Mouse (Mus musculus): ENCODE data around the gene Fam104a. TPM values are rescaled to one million over a fixed set of nuclear protein-coding genes. Genes with fewer than 3 reads are reported as not detected.
"Not testable (repeated sequence)": the region's sequence is repeated elsewhere in the genome, so short reads cannot be mapped to it uniquely, and the experiment has no call there.

Fam104a gene
- polyA plus RNA-seq, 1 experiment from 2014 or later = 43.9 TPM

- 95% methylated on average over 11 of the region's 11 CpGs for WGBS
- H3K27me3 ChIP-seq (replicated peaks) = no peaks in the 10 kb centered on the region
- H3K4me1 ChIP-seq = peaks cover 5% of the 10 kb centered on the region; the same call in 1 of the 2 replicates
- no peak overlapping the region for H3K9ac ChIP-seq
- H3K27ac ChIP-seq (replicated peaks) = no peak overlapping the region
- H3K9me3 ChIP-seq = no peaks in the 10 kb centered on the region
- no peak overlapping the region for H3K4me3 ChIP-seq
- H3K4me2 ChIP-seq = no peak overlapping the region
- ATAC-seq (ENCODE audit: extremely low read depth, insufficient number of reproducible peaks, low FRiP score, low TSS enrichment) = no peak
- peaks cover 93% of the 10 kb centered on the region for H3K36me3 ChIP-seq
Measured at GRCm38 (mm10) chr11:113660940-113661339, 23.0 kb downstream of the Fam104a start.

- H3K4me3 ChIP-seq; H3K27me3 ChIP-seq (replicated peaks); H3K4me2 ChIP-seq; H3K27ac ChIP-seq (replicated peaks); H3K4me1 ChIP-seq; H3K9ac ChIP-seq; H3K9me3 ChIP-seq; ATAC-seq (ENCODE audit: extremely low read depth, insufficient number of reproducible peaks, low FRiP score, low TSS enrichment): not testable (repeated sequence)
- H3K36me3 ChIP-seq = peaks cover 98% of the 10 kb centered on the region
- 88% methylated on average over 3 of the region's 3 CpGs for WGBS
Measured at GRCm38 (mm10) chr11:113660213-113660612, 23.7 kb downstream of the Fam104a start.

- Histone ChIP-seq H3K9ac (no peak overlapping the region), H3K4me2 (no peak overlapping the region), H3K27ac (replicated peaks) (no peak overlapping the region), H3K4me1 (no peaks in the 10 kb centered on the region), H3K36me3 (peaks cover 100% of the 10 kb centered on the region), H3K4me3 (no peak overlapping the region), H3K9me3 (no peaks in the 10 kb centered on the region), H3K27me3 (replicated peaks) (no peaks in the 10 kb centered on the region)
- WGBS = 85% methylated on average over 4 of the region's 4 CpGs
- no peak for ATAC-seq (ENCODE audit: extremely low read depth, insufficient number of reproducible peaks, low FRiP score, low TSS enrichment)
Measured at GRCm38 (mm10) chr11:113658763-113659162, 25.2 kb downstream of the Fam104a start.

GRCm38 (mm10) chr11:113658319-113658718 is 25.6 kb downstream of the Fam104a start:
- no peak overlapping the region for H3K27ac ChIP-seq (replicated peaks)
- H3K4me2 ChIP-seq = no peak overlapping the region
- H3K27me3 ChIP-seq (replicated peaks) = no peaks in the 10 kb centered on the region
- H3K4me3 ChIP-seq = no peak overlapping the region
- no peak overlapping the region for H3K9ac ChIP-seq
- H3K9me3 ChIP-seq = no peaks in the 10 kb centered on the region
- 89% methylated on average over 8 of the region's 8 CpGs for WGBS
- H3K4me1 ChIP-seq = no peaks in the 10 kb centered on the region
- no peak for ATAC-seq (ENCODE audit: extremely low read depth, insufficient number of reproducible peaks, low FRiP score, low TSS enrichment)
- H3K36me3 ChIP-seq = peaks cover 100% of the 10 kb centered on the region

- no peaks in the 10 kb centered on the region for H3K27me3 ChIP-seq (replicated peaks)
- ATAC-seq (ENCODE audit: extremely low read depth, insufficient number of reproducible peaks, low FRiP score, low TSS enrichment) = no peak
- 67% methylated on average over 4 of the region's 4 CpGs for WGBS
Measured at GRCm38 (mm10) chr11:113657221-113657620, 26.7 kb downstream of the Fam104a start.

GRCm38 (mm10) chr11:113656511-113656932 is 27.4 kb downstream of the Fam104a start:
- peaks cover 100% of the 10 kb centered on the region for H3K36me3 ChIP-seq
- H3K27ac ChIP-seq (replicated peaks) = no peak overlapping the region
- ATAC-seq (ENCODE audit: extremely low read depth, insufficient number of reproducible peaks, low FRiP score, low TSS enrichment) = no peak
- H3K9ac ChIP-seq = no peak overlapping the region
- H3K4me1 ChIP-seq = no peaks in the 10 kb centered on the region
- 87% methylated on average over 8 of the region's 8 CpGs for WGBS
- H3K27me3 ChIP-seq (replicated peaks) = no peaks in the 10 kb centered on the region
- no peaks in the 10 kb centered on the region for H3K9me3 ChIP-seq
- H3K4me2 ChIP-seq = no peak overlapping the region
- no peak overlapping the region for H3K4me3 ChIP-seq

More at GRCm38 (mm10) chr11:113657221-113657620, 26.7 kb downstream of the Fam104a start:
- no peak overlapping the region for H3K4me3 ChIP-seq
- H3K4me2 ChIP-seq = no peak overlapping the region
- H3K27ac ChIP-seq (replicated peaks) = no peak overlapping the region
- no peak overlapping the region for H3K9ac ChIP-seq
- H3K4me1 ChIP-seq = no peaks in the 10 kb centered on the region
- no peaks in the 10 kb centered on the region for H3K9me3 ChIP-seq
- peaks cover 100% of the 10 kb centered on the region for H3K36me3 ChIP-seq

- peaks cover 83% of the 10 kb centered on the region for H3K36me3 ChIP-seq
- 80% methylated on average over 18 of the region's 18 CpGs for WGBS
- no peaks in the 10 kb centered on the region for H3K9me3 ChIP-seq
- H3K9ac ChIP-seq = no peak overlapping the region
- H3K27ac ChIP-seq (replicated peaks) = no peak overlapping the region
- H3K27me3 ChIP-seq (replicated peaks) = no peaks in the 10 kb centered on the region
- no peak overlapping the region for H3K4me3 ChIP-seq
- H3K4me2 ChIP-seq = no peak overlapping the region
- no peak for ATAC-seq (ENCODE audit: extremely low read depth, insufficient number of reproducible peaks, low FRiP score, low TSS enrichment)
- peaks cover 12% of the 10 kb centered on the region for H3K4me1 ChIP-seq
Measured at GRCm38 (mm10) chr11:113654561-113655270, 29.2 kb downstream of the Fam104a start.

GRCm38 (mm10) chr11:113654105-113654504 is 29.9 kb downstream of the Fam104a start:
- H3K36me3 ChIP-seq = peaks cover 77% of the 10 kb centered on the region
- WGBS = 92% methylated on average over 15 of the region's 15 CpGs
- no peak overlapping the region for H3K9ac ChIP-seq
- H3K4me2 ChIP-seq = no peak overlapping the region
- H3K9me3 ChIP-seq = no peaks in the 10 kb centered on the region
- H3K4me3 ChIP-seq = no peak overlapping the region
- H3K27me3 ChIP-seq (replicated peaks) = no peaks in the 10 kb centered on the region
- ATAC-seq (ENCODE audit: extremely low read depth, insufficient number of reproducible peaks, low FRiP score, low TSS enrichment) = no peak
- no peak overlapping the region for H3K27ac ChIP-seq (replicated peaks)
- H3K4me1 ChIP-seq = peaks cover 12% of the 10 kb centered on the region

GRCm38 (mm10) chr11:113652516-113652915 is 31.4 kb downstream of the Fam104a start:
- H3K4me2 ChIP-seq = no peak overlapping the region
- ATAC-seq (ENCODE audit: extremely low read depth, insufficient number of reproducible peaks, low FRiP score, low TSS enrichment) = no peak
- no peaks in the 10 kb centered on the region for H3K27me3 ChIP-seq (replicated peaks)
- H3K4me3 ChIP-seq = no peak overlapping the region
- peaks cover 25% of the 10 kb centered on the region for H3K4me1 ChIP-seq
- no peak overlapping the region for H3K27ac ChIP-seq (replicated peaks)
- H3K9ac ChIP-seq = no peak overlapping the region
- WGBS = 94% methylated on average over 6 of the region's 6 CpGs
- H3K9me3 ChIP-seq = no peaks in the 10 kb centered on the region
- peaks cover 61% of the 10 kb centered on the region for H3K36me3 ChIP-seq

GRCm38 (mm10) chr11:113651907-113652273 is 32.1 kb downstream of the Fam104a start:
- peaks cover 25% of the 10 kb centered on the region for H3K4me1 ChIP-seq
- H3K4me2 ChIP-seq = no peak overlapping the region
- peaks cover 55% of the 10 kb centered on the region for H3K36me3 ChIP-seq
- 52% methylated on average over 8 of the region's 8 CpGs for WGBS
- H3K27me3 ChIP-seq (replicated peaks) = no peaks in the 10 kb centered on the region
- H3K4me3 ChIP-seq = no peak overlapping the region
- no peak overlapping the region for H3K27ac ChIP-seq (replicated peaks)
- H3K9ac ChIP-seq = no peak overlapping the region
- H3K9me3 ChIP-seq = no peaks in the 10 kb centered on the region
- no peak for ATAC-seq (ENCODE audit: extremely low read depth, insufficient number of reproducible peaks, low FRiP score, low TSS enrichment)

GRCm38 (mm10) chr11:113651206-113651906 is 32.6 kb downstream of the Fam104a start:
- Histone ChIP-seq H3K9me3 (no peaks in the 10 kb centered on the region), H3K27me3 (replicated peaks) (no peaks in the 10 kb centered on the region), H3K4me2 (peak overlapping the region; percentile 85), H3K4me3 (peak overlapping the region; percentile 91; the same call in 1 of the 2 replicates), H3K4me1 (peaks cover 25% of the 10 kb centered on the region), H3K36me3 (peaks cover 50% of the 10 kb centered on the region), H3K9ac (no peak overlapping the region), H3K27ac (replicated peaks) (no peak overlapping the region)
- no peak for ATAC-seq (ENCODE audit: extremely low read depth, insufficient number of reproducible peaks, low FRiP score, low TSS enrichment)
- WGBS = 70% methylated on average over 22 of the region's 22 CpGs

All from heart, embryonic 13.5 days (tissue).